Mouse (Mus musculus): ENCODE measurements around the gene Gm20458. TPM values are rescaled to one million over a fixed set of nuclear protein-coding genes. Genes with fewer than 3 reads are reported as not detected.
A peak's percentile ranks its signal among the peaks of the same experiment; 100 is the strongest.

Gene Gm20458
- polyA plus RNA-seq, 1 experiment, result not detected

DNA sequence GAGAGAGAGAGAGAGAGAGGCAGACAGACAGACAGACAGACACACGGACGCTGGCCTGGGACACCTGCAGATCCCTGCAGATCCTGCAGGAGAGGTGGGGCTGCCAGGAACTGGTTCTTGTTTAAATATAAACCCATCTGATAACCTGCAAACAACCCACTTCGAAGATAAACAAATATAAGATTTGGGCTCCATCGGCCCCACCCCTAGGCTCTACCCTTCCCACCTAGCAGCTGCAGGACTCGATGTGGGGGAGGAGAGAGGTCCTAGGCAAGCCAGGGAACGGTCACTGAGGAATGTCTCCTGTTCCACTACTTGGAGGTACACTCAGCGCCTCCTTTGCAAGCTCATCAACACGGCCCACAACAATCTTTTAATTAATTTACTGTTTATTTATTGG lies 22.5 kb upstream of the Gm20458 start:
- H3K9me3 ChIP-seq (ENCODE audit: control insufficient read depth, low read length), result no peaks in the 10 kb centered on the region
- H3K36me3 ChIP-seq (ENCODE audit: control insufficient read depth), result no peaks in the 10 kb centered on the region; the same call in 1 of the 2 replicates
- TF ChIP-seq GATA1 (IDR thresholded peaks at IDR 0.05; ENCODE audit: low read length) (no peak), TAL1 (IDR thresholded peaks at IDR 0.05; ENCODE audit: low read length) (no peak)
- peaks cover 26% of the 10 kb centered on the region for H3K27me3 ChIP-seq (ENCODE audit: control insufficient read depth)
- H3K4me3 ChIP-seq (replicated peaks), result no peak overlapping the region
- H3K4me1 ChIP-seq (ENCODE audit: control insufficient read depth), result no peaks in the 10 kb centered on the region

DNA sequence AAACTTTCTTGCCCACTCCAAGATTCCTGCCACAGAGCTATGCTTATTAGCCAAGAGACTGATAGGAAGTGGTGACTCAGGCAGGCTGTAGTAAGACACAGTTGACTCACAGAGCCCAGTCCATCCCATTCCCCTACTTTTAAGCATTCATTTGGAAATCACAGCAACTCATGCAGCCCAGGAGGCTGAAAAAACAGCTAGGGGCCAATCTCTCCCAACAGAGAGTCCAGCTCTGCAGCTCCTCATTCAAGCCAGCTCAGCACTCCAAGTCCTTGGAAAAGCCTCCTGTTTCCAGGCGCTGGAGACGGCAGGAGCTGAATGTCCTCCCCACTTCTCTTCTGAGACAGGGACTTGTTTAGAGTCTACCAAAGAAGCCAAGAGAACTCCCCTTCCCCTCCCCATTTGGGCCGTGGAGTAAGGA lies 21.8 kb upstream of the Gm20458 start:
- no peaks in the 10 kb centered on the region for H3K9me3 ChIP-seq (ENCODE audit: control insufficient read depth, low read length)
- TF ChIP-seq TAL1 (IDR thresholded peaks at IDR 0.05; ENCODE audit: low read length) (no peak), GATA1 (IDR thresholded peaks at IDR 0.05; ENCODE audit: low read length) (no peak)
- no peak overlapping the region for H3K4me3 ChIP-seq (replicated peaks)
- no peaks in the 10 kb centered on the region; the same call in 1 of the 2 replicates for H3K36me3 ChIP-seq (ENCODE audit: control insufficient read depth)
- peaks cover 34% of the 10 kb centered on the region for H3K27me3 ChIP-seq (ENCODE audit: control insufficient read depth)
- H3K4me1 ChIP-seq (ENCODE audit: control insufficient read depth), result no peaks in the 10 kb centered on the region

DNA sequence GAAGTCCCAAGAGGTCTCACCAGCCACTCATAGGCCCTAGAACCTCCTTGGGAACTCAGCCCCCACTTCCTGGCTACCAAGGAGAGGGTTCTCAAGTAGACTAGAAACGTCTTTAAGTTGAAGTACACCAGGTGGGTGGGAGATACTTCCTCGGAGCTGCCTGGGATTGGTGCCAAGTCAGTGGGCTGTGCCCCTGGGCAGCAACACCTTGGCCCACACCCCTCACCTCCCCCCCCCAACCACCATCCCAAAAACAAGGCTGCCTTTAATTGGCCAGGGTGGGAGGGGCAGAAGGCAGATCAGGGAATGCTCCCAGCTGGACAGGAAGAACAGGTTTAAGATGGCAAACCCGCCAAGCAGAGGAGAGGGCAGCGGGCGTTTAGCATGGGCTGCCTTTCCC lies 20.5 kb upstream of the Gm20458 start:
- no peak for TF ChIP-seq TAL1 (IDR thresholded peaks at IDR 0.05; ENCODE audit: low read length)
- no peak for TF ChIP-seq GATA1 (IDR thresholded peaks at IDR 0.05; ENCODE audit: low read length)
- no peaks in the 10 kb centered on the region for H3K4me1 ChIP-seq (ENCODE audit: control insufficient read depth)

DNA sequence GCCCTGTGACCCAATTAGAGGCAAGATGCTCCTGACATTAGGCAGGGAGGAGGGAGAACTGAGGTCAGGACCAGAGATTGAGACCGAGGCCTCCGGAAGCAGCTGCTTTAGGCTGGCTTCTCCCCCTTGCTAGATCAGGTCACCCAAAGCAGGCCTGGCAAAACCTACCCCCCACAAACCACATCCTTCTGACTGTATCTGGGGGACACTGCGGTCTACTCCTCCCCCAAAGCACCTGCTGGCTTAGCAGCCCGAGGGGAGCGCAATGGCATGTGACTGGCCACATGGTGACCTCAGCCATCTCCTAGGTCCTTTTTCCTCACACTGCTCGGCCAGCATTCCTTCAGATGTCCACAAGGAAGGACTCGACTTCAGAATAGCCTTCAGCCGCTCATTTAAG lies 19.6 kb upstream of the Gm20458 start:
- H3K4me1 ChIP-seq (ENCODE audit: control insufficient read depth), result no peaks in the 10 kb centered on the region
- no peaks in the 10 kb centered on the region; the same call in 1 of the 2 replicates for H3K36me3 ChIP-seq (ENCODE audit: control insufficient read depth)
- no peak for TF ChIP-seq GATA1 (IDR thresholded peaks at IDR 0.05; ENCODE audit: low read length)
- TF ChIP-seq TAL1 (IDR thresholded peaks at IDR 0.05; ENCODE audit: low read length), result no peak
- H3K4me3 ChIP-seq (replicated peaks), result peak overlapping the region; percentile 59
- peaks cover 43% of the 10 kb centered on the region for H3K27me3 ChIP-seq (ENCODE audit: control insufficient read depth)
- H3K9me3 ChIP-seq (ENCODE audit: control insufficient read depth, low read length), result no peaks in the 10 kb centered on the region

More for the DNA sequence above, 20.5 kb upstream of the Gm20458 start:
- H3K27me3 ChIP-seq (ENCODE audit: control insufficient read depth), result peaks cover 40% of the 10 kb centered on the region
- H3K36me3 ChIP-seq (ENCODE audit: control insufficient read depth), result no peaks in the 10 kb centered on the region; the same call in 1 of the 2 replicates
- H3K9me3 ChIP-seq (ENCODE audit: control insufficient read depth, low read length), result no peaks in the 10 kb centered on the region
- no peak overlapping the region for H3K4me3 ChIP-seq (replicated peaks)

DNA sequence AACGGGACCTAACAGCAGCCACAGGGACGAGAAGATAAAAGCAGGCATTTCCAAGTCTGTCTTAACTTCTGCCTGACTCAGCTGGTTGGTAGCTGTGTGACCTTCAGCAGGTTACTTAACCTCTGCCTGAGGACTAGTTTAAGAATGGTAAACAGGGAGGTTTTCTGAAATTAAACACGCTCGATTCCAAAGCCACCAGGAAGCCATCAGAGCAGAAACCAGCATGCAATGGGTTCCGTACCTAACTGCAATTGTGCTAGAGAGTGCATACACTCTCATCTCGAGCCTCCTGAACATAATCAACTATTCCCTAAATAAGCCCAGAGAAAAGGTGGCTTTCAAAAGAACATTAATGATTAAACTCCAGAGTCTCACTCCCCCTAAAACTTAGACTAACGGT lies 19.0 kb upstream of the Gm20458 start:
- Histone ChIP-seq H3K4me3 (replicated peaks) (peak overlapping the region; percentile 59), H3K4me1 (ENCODE audit: control insufficient read depth) (no peaks in the 10 kb centered on the region), H3K27me3 (ENCODE audit: control insufficient read depth) (peaks cover 43% of the 10 kb centered on the region), H3K9me3 (ENCODE audit: control insufficient read depth, low read length) (no peaks in the 10 kb centered on the region), H3K36me3 (ENCODE audit: control insufficient read depth) (no peaks in the 10 kb centered on the region; the same call in 1 of the 2 replicates)
- no peak for TF ChIP-seq TAL1 (IDR thresholded peaks at IDR 0.05; ENCODE audit: low read length)
- TF ChIP-seq GATA1 (IDR thresholded peaks at IDR 0.05; ENCODE audit: low read length), result no peak

DNA sequence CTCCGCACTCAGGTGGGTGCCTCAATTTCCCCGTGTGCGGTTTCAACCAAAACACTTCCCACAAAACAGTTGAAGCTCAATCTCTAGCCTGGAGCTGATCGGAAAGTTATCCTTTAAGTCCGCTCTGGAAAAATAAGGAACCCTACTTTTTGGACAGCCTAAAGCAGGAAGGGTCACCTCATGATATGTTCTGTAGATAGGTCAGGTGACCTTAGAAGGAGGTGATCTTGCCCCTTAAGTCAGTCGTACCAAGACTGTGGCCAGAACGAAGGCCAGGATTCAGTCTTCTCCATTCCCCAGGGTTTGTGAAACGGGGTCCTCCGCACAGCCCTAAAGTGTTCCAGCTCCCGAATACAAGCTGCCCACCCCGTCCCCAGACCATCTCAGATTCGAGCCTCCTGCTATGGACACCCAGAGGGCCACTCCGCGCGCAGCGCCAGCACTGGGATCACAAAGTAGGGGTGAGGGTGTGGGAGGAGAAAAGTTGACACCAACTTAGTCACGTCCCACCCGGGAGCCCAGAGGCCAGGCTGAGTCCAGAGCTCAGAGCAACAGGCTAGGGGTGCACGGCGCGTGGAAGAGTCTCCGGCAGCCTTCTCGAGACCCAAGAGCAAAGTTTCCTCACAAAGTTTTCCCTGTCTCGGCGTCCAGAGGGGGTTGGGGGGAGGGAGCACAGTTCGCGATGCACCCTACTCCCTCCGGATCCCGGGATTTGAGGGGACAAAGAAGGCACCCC lies 18.3 kb upstream of the Gm20458 start:
- peaks cover 41% of the 10 kb centered on the region for H3K27me3 ChIP-seq (ENCODE audit: control insufficient read depth)
- H3K4me1 ChIP-seq (ENCODE audit: control insufficient read depth), result no peaks in the 10 kb centered on the region
- H3K4me3 ChIP-seq (replicated peaks), result peak overlapping the region; percentile 59
- no peaks in the 10 kb centered on the region for H3K9me3 ChIP-seq (ENCODE audit: control insufficient read depth, low read length)
- TF ChIP-seq TAL1 (IDR thresholded peaks at IDR 0.05; ENCODE audit: low read length) (no peak), GATA1 (IDR thresholded peaks at IDR 0.05; ENCODE audit: low read length) (no peak)
- no peaks in the 10 kb centered on the region; the same call in 1 of the 2 replicates for H3K36me3 ChIP-seq (ENCODE audit: control insufficient read depth)

DNA sequence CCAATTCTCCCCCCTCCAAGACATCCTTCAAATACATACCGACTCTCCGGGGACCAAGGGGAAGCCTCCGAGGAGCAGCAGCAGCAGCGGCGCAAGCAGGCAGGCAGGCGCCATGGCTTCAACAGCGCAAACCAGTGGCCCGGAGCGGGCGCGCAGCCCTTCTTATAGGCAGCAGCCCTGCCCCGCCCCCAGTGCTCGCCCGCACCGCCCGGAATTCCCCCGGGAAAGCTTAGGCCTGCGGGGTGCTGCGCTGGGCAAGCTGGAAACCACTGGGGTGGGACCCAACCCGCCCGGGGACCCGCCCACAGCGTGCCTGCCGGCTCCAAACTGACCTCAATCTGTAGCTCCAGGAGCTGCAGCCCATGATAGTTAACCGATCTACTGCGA lies 17.7 kb upstream of the Gm20458 start:
- Histone ChIP-seq H3K36me3 (ENCODE audit: control insufficient read depth) (no peaks in the 10 kb centered on the region; the same call in 1 of the 2 replicates), H3K4me3 (replicated peaks) (peak overlapping the region; percentile 59), H3K4me1 (ENCODE audit: control insufficient read depth) (no peaks in the 10 kb centered on the region), H3K27me3 (ENCODE audit: control insufficient read depth) (peaks cover 41% of the 10 kb centered on the region), H3K9me3 (ENCODE audit: control insufficient read depth, low read length) (no peaks in the 10 kb centered on the region)
- TF ChIP-seq TAL1 (IDR thresholded peaks at IDR 0.05; ENCODE audit: low read length) (no peak), GATA1 (IDR thresholded peaks at IDR 0.05; ENCODE audit: low read length) (no peak)

DNA sequence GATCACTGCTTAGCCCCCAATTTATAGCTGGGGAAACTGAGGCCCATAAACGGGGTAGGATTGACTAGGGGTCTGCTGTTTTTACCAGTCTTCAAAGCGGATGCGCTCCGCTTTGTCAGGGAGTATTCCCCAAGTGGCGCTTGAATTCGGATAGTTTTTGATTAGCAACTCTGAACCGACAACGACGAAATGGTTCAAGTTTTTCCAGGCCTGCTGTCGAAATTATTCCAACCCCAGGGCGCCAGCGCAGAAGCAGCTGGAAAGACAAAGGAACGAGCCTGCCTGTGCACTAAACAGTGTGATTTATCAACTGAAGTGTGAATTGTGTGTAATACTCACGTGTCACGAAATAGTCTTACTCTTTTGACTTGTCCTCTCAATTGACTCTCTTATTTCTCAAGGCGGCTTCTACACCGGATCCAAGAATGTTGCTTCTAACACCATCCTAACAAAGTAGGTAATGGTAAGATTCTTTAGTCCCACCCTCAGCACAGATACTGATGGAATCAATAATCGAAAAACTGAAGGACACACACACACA lies 17.2 kb upstream of the Gm20458 start, which contains the start of gene Sdc4:
Gene Sdc4, minus strand, starts transcription at position 428 of the 541 bp plus-strand sequence.
- TF ChIP-seq GATA1 (IDR thresholded peaks at IDR 0.05; ENCODE audit: low read length) (no peak), TAL1 (IDR thresholded peaks at IDR 0.05; ENCODE audit: low read length) (no peak)
- Histone ChIP-seq H3K4me1 (ENCODE audit: control insufficient read depth) (no peaks in the 10 kb centered on the region), H3K9me3 (ENCODE audit: control insufficient read depth, low read length) (no peaks in the 10 kb centered on the region), H3K27me3 (ENCODE audit: control insufficient read depth) (peaks cover 41% of the 10 kb centered on the region), H3K36me3 (ENCODE audit: control insufficient read depth) (no peaks in the 10 kb centered on the region; the same call in 1 of the 2 replicates), H3K4me3 (replicated peaks) (peak within 1 kb of the TSS; percentile 59)

DNA sequence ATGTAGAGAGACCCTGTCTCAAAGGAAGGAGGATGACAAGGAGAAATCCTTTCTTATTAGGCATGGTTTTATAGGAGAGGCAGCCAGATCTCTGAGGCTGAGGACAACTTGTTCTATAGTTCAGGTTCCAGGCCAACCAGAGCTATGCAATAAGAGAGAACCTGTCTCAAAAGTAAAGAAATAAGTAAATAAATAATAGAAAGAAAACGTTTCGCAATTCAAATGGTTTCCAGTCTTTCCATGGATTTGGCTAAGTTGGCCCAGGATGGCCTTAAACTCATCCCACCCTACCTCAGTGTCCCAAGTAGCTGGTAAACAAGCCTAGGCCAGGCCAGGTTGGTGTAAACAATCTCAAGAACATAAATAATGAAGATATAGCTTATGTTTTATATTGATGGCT lies 16.1 kb upstream of the Gm20458 start:
- Histone ChIP-seq H3K27me3 (ENCODE audit: control insufficient read depth) (peaks cover 41% of the 10 kb centered on the region), H3K36me3 (ENCODE audit: control insufficient read depth) (no peaks in the 10 kb centered on the region; the same call in 1 of the 2 replicates)
- TF ChIP-seq TAL1 (IDR thresholded peaks at IDR 0.05; ENCODE audit: low read length), result no peak
- TF ChIP-seq GATA1 (IDR thresholded peaks at IDR 0.05; ENCODE audit: low read length), result no peak

More for the DNA sequence above, 16.1 kb upstream of the Gm20458 start:
- no peaks in the 10 kb centered on the region for H3K4me1 ChIP-seq (ENCODE audit: control insufficient read depth)
- H3K4me3 ChIP-seq (replicated peaks), result no peak overlapping the region
- no peaks in the 10 kb centered on the region for H3K9me3 ChIP-seq (ENCODE audit: control insufficient read depth, low read length)

Measured in erythroblast, embryonic 14.5 days (primary cell).